Mouse (Mus musculus) lung, embryonic 14.5 days (tissue): ENCODE data around the gene Tmem131. TPM values are rescaled to one million over a fixed set of nuclear protein-coding genes. Genes with fewer than 3 reads are reported as not detected.

ENCODE experiments used
- ATAC-seq: fragments of 200-750 bp; cut with Nextera tagmentation; 2 replicates; pipeline ENCODE4 v1.8.0; 2017; ENCODE audit warnings: mild to moderate bottlenecking, moderate TSS enrichment, moderate library complexity; ENCODE audit not compliant: insufficient read depth
- DNase-seq: peaks from one replicate; pipeline ENCODE4 v3.0.0-alpha.2; 2015
- H3K27ac ChIP-seq: fragments of 300-500 bp; sonication (generic); 2 replicates; pipeline ENCODE4 v1.5.1; 2014; ENCODE audit warnings: low read depth, mild to moderate bottlenecking, moderate library complexity
- H3K27me3 ChIP-seq: fragments of 300-500 bp; sonication (generic); 2 replicates; pipeline ENCODE4 v1.6.1; 2014; ENCODE audit warnings: low read length, control low read depth; ENCODE audit not compliant: insufficient read depth
- H3K36me3 ChIP-seq: fragments of 300-500 bp; sonication (generic); 2 replicates; pipeline ENCODE4 v1.6.1; 2014; ENCODE audit warnings: control low read depth; ENCODE audit not compliant: insufficient read depth
- H3K4me1 ChIP-seq: fragments of 300-500 bp; sonication (generic); 2 replicates; pipeline ENCODE4 v1.6.1; 2014; ENCODE audit warnings: antibody characterized with exemption, control low read depth; ENCODE audit not compliant: insufficient read depth
- H3K4me2 ChIP-seq: fragments of 300-500 bp; sonication (generic); 2 replicates; pipeline ENCODE4 v1.6.1; 2014; ENCODE audit warnings: mild to moderate bottlenecking
- H3K4me3 ChIP-seq: fragments of 300-500 bp; sonication (generic); 2 replicates; pipeline ENCODE4 v1.5.1; 2014; ENCODE audit warnings: low read depth, low read length
- H3K9ac ChIP-seq: fragments of 300-500 bp; sonication (generic); 2 replicates; pipeline ENCODE4 v1.6.1; 2014
- H3K9me3 ChIP-seq: fragments of 300-500 bp; sonication (generic); 2 replicates; pipeline ENCODE4 v1.6.1; 2016; ENCODE audit warnings: low read depth, low read length, control low read depth
- CTCF ChIP-seq: IDR thresholded peaks from 2 replicates; pipeline ENCODE4 v1.5.1; 2016; ENCODE audit warnings: antibody characterized with exemption, low read depth
- WGBS: fragments of 180-500 bp; shearing (Covaris S2); extraction: QIAGEN DNeasy Blood & Tissue Kit; methylation state at CpG from one replicate; pipeline ENCODE4 v1.1.7; 2014; 5-methylcytosine and 5-hydroxymethylcytosine counted together
- polyA plus RNA-seq: library from polyadenylated mRNA; unstranded; fragments of >200 nt; fragmentation: Nextera tagmentation; extraction: Ambion mirVana; gene quantifications from 2 replicates; pipeline ENCODE4 v1.2.1, GENCODE M21; 2014

Gene Tmem131
- polyA plus RNA-seq, 1 experiment from 2014 or later, result 18.4 TPM

DNA sequence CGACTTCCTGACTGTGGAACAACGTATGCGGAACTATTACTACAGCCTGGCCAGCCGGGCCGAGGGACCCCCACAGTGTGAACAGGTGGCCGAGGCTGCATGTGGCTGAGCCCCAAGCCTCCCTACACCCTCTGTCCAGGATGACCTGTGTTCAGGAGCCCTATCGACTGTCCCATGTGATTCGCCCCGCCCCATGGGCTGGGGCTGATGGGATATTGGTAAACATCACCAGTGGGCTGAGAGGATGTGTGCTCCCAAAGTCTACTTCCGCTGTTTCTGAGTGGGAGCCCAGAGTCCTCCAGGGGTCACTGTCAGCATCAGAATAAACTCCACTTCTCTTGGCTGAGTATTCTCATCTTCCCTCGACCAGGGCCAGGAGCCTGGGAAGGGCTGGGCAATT lies 161.0 kb downstream of the Tmem131 start:
- Histone ChIP-seq H3K9ac (no peak overlapping the region), H3K9me3 (no peaks in the 10 kb centered on the region), H3K4me1 (peaks cover 7% of the 10 kb centered on the region; the same call in 1 of the 2 replicates), H3K27me3 (no peaks in the 10 kb centered on the region), H3K36me3 (no peaks in the 10 kb centered on the region), H3K4me3 (no peak overlapping the region), H3K27ac (no peak overlapping the region), H3K4me2 (no peak overlapping the region)
- TF ChIP-seq CTCF, result no peak
- 67% methylated on average over 11 of the region's 11 CpGs for WGBS
- DNase-seq, result no peak
- ATAC-seq, result no peak

DNA sequence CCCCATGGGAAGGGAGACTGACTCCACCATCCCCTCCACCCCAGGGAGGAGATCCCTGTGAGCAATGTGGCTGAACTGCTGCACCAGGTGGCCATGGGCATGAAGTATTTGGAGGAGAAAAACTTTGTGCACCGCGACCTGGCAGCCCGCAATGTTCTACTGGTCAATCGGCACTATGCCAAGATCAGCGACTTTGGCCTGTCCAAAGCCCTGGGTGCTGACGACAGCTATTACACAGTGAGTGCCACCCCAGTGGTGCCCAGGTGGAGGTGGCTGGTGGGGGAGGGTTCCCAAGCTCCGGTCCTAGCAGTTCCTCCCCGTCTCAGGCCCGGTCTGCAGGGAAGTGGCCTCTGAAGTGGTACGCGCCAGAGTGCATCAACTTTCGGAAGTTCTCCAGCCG lies 162.7 kb downstream of the Tmem131 start:
- H3K4me1 ChIP-seq, result peaks cover 7% of the 10 kb centered on the region; the same call in 1 of the 2 replicates
- ATAC-seq (no peak), DNase-seq (no peak)
- no peaks in the 10 kb centered on the region for H3K36me3 ChIP-seq
- H3K9ac ChIP-seq, result no peak overlapping the region
- no peak for TF ChIP-seq CTCF
- 83% methylated on average over 13 of the region's 13 CpGs for whole genome bisulfite sequencing
- no peak overlapping the region for H3K4me3 ChIP-seq
- H3K27ac ChIP-seq, result no peak overlapping the region
- no peaks in the 10 kb centered on the region for H3K9me3 ChIP-seq
- H3K27me3 ChIP-seq, result no peaks in the 10 kb centered on the region
- H3K4me2 ChIP-seq, result no peak overlapping the region

DNA sequence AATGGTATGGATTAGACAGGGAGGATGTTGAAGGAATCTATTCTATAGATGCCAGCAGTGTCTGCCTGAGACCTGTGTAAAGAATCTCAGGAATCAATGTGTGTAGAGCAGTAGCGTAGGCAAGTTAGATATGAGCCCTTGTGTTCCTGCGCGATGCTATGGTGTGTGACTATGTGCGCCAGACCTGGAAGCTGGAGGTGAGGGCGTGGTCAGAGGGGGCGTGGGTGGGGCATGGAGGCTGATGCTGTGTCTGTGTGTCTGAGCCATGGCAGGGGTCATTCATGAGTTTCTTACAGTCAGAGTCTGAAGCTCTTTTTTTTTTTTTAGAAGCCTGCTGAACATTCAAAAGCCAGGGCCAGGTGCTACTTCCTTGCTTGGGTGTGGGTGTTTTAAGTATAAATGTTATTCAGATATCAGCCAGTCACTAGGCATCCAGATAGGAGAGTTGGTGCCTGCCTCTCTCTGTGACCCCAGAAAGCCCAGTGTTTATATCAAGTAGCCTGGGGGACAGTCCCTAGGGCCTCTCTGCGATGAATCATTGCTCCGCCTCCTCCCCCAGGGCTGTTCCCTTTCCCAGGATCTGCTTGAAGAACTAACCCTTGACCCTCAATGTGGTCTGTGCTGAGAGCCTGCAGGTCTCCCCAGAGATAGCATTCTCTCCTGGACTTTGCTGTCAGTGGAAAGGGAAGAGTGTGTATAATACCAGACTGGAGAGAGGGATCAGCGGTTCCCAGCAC lies 171.1 kb downstream of the Tmem131 start:
- no peak overlapping the region for H3K4me3 ChIP-seq
- H3K9ac ChIP-seq, result no peak overlapping the region
- no peak for ATAC-seq
- H3K4me2 ChIP-seq, result no peak overlapping the region
- TF ChIP-seq CTCF, result no peak
- peaks cover 11% of the 10 kb centered on the region for H3K27me3 ChIP-seq
- no peaks in the 10 kb centered on the region for H3K4me1 ChIP-seq
- WGBS, result 75% methylated on average over 9 of the region's 9 CpGs
- H3K27ac ChIP-seq, result no peak overlapping the region
- DNase-seq, result no peak
- H3K36me3 ChIP-seq, result no peaks in the 10 kb centered on the region
- H3K9me3 ChIP-seq, result no peaks in the 10 kb centered on the region

DNA sequence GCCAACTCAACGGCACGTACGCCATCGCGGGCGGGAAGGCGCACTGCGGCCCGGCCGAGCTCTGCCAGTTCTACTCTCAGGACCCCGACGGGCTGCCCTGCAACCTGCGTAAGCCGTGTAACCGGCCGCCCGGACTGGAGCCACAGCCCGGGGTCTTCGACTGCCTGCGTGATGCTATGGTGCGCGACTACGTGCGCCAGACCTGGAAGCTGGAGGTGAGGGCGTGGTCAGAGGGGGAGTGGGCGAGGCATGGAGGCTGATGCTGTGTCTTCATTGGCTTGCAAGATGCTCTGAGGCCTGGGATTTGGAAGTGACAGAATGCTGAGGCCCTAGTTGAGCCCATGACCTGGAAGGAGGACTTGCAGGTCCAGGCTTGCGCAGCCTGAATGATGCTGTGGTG lies 172.5 kb downstream of the Tmem131 start:
- H3K9me3 ChIP-seq, result no peaks in the 10 kb centered on the region
- ATAC-seq (no peak; the same call in 1 of the 2 replicates), DNase-seq (no peak)
- no peak for TF ChIP-seq CTCF
- H3K9ac ChIP-seq, result no peak overlapping the region
- no peaks in the 10 kb centered on the region for H3K36me3 ChIP-seq
- peak overlapping the region; percentile 54 for H3K4me2 ChIP-seq
- peak overlapping the region; percentile 17 for H3K4me3 ChIP-seq
- H3K27ac ChIP-seq, result no peak overlapping the region
- no peaks in the 10 kb centered on the region for H3K4me1 ChIP-seq
- WGBS, result 8% methylated on average over 27 of the region's 27 CpGs
- peaks cover 11% of the 10 kb centered on the region for H3K27me3 ChIP-seq

DNA sequence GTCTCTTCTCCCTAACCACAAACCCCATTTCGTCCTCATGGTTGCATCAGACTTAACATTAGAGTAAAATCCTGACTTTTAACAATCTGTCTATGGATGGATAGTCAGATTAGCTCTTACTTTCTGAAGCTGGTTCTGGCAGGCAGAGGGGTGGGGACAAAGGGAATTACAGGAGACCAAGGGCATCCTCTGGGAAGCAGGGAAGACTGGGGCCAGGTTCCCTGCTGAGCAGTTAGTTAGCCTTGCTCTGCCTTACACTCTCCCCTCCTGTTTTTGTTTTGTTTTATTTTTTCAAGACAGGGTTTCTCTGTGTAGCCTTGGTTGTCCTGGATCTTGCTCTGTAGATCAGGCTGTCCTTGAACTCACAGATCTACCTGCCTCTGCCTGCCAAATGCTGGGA lies 173.5 kb downstream of the Tmem131 start:
- Histone ChIP-seq H3K4me2 (no peak overlapping the region), H3K9ac (no peak overlapping the region), H3K9me3 (no peaks in the 10 kb centered on the region), H3K4me3 (no peak overlapping the region), H3K4me1 (no peaks in the 10 kb centered on the region), H3K27me3 (peaks cover 11% of the 10 kb centered on the region), H3K36me3 (no peaks in the 10 kb centered on the region), H3K27ac (no peak overlapping the region)
- no peak for ATAC-seq
- 78% methylated on average over 1 of the region's 1 CpGs for WGBS
- DNase-seq, result no peak
- TF ChIP-seq CTCF, result no peak

DNA sequence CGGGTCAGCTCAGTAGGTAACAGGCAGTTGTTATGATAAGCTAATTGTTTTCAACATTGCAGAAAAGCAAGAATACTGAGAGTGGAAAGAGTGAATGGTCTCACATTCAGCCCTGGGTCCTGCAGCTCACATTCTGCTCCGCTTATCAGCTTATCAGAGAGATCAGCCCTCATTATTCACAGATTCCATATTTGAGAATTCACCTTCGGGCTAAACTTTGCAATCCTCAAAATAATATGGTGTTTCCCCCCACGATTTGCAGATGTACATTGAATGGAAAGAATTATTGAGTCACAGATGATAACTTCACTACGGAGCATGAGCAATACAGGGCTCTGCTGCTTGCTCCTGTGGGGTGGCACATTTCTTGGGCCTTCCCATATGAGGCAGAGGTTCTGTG lies 174.7 kb downstream of the Tmem131 start:
- H3K4me1 ChIP-seq, result no peaks in the 10 kb centered on the region
- DNase-seq, result no peak
- H3K9me3 ChIP-seq, result no peaks in the 10 kb centered on the region
- H3K27me3 ChIP-seq, result peaks cover 11% of the 10 kb centered on the region
- no peak for ATAC-seq
- no peaks in the 10 kb centered on the region for H3K36me3 ChIP-seq
- H3K4me2 ChIP-seq, result no peak overlapping the region
- WGBS, result 71% methylated on average over 5 of the region's 5 CpGs
- no peak overlapping the region for H3K4me3 ChIP-seq
- no peak overlapping the region for H3K9ac ChIP-seq
- no peak overlapping the region for H3K27ac ChIP-seq
- TF ChIP-seq CTCF, result no peak

DNA sequence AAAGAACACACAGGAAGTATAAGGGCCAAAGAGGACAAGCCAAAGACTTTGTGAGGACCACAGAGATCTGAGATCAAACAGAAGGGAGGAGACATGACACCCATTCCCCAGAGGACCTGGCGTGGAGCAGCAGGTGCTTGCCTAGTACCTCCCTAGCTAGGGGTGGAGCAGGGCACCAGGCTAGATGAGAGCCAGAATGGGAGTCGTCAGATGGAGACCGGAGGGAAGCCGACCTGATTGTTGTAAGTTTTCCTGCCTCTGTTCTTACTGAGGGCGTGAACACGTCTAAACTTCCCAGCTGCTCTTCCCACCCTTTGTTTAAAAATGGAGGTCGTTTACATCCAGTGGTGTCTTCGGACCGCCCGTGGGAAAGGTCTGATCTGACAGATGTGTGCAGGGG lies 176.1 kb downstream of the Tmem131 start:
- H3K27me3 ChIP-seq, result peaks cover 11% of the 10 kb centered on the region
- DNase-seq (peak; percentile 17), ATAC-seq (no peak)
- H3K9me3 ChIP-seq, result no peaks in the 10 kb centered on the region
- H3K27ac ChIP-seq, result no peak overlapping the region
- no peak overlapping the region; the same call in 1 of the 2 replicates for H3K4me2 ChIP-seq
- no peak overlapping the region for H3K9ac ChIP-seq
- H3K4me3 ChIP-seq, result no peak overlapping the region
- H3K36me3 ChIP-seq, result no peaks in the 10 kb centered on the region
- WGBS, result 18% methylated on average over 10 of the region's 10 CpGs
- no peak for TF ChIP-seq CTCF
- no peaks in the 10 kb centered on the region for H3K4me1 ChIP-seq
